Mouse (Mus musculus) lung, postnatal 0 days (tissue): Measurements from ENCODE around the gene Tspan9. TPM values are rescaled to one million over a fixed set of nuclear protein-coding genes. Genes with fewer than 3 reads are reported as not detected.
A peak's percentile ranks its signal among the peaks of the same experiment; 100 is the strongest.

Experiments used
- ATAC-seq: fragments of 200-750 bp; cut with Nextera tagmentation; 2 replicates; pipeline ENCODE4 v1.8.0; 2017; ENCODE audit warnings: moderate library complexity
- DNase-seq: peaks from one replicate; pipeline ENCODE4 v3.0.0-alpha.2; 2016; ENCODE audit warnings: low spot score
- H3K27ac ChIP-seq: fragments of 300-500 bp; sonication (generic); 2 replicates; pipeline ENCODE4 v1.5.1; 2014; ENCODE audit warnings: antibody characterized with exemption, mild to moderate bottlenecking, low read length, mixed read lengths
- H3K27me3 ChIP-seq: fragments of 300-500 bp; sonication (generic); replicated peaks from 2 replicates; pipeline ENCODE4 v1.6.1; 2014; ENCODE audit warnings: low read length, mixed read lengths; ENCODE audit not compliant: insufficient read depth
- H3K36me3 ChIP-seq: fragments of 300-500 bp; sonication (generic); 2 replicates; pipeline ENCODE4 v1.6.1; 2014; ENCODE audit warnings: low read length, mixed read lengths; ENCODE audit not compliant: insufficient read depth
- H3K4me1 ChIP-seq: fragments of 300-500 bp; sonication (generic); 2 replicates; pipeline ENCODE4 v1.6.1; 2014; ENCODE audit warnings: antibody characterized with exemption, low read depth, low read length, mixed read lengths; ENCODE audit not compliant: insufficient read depth
- H3K4me2 ChIP-seq: fragments of 300-500 bp; sonication (generic); replicated peaks from 2 replicates; pipeline ENCODE4 v1.6.1; 2014; ENCODE audit warnings: low read depth, mild to moderate bottlenecking, low read length, moderate library complexity, mixed read lengths
- H3K4me3 ChIP-seq: fragments of 300-500 bp; sonication (generic); 2 replicates; pipeline ENCODE4 v1.5.1; 2014; ENCODE audit warnings: low read depth, low read length
- H3K9ac ChIP-seq: fragments of 300-500 bp; sonication (generic); replicated peaks from 2 replicates; pipeline ENCODE4 v1.6.1; 2014; ENCODE audit warnings: low read depth, mild to moderate bottlenecking
- H3K9me3 ChIP-seq: fragments of 300-500 bp; sonication (generic); 2 replicates; pipeline ENCODE4 v1.6.1; 2016; ENCODE audit warnings: low read length, mixed read lengths
- CTCF ChIP-seq: IDR thresholded peaks from 2 replicates; pipeline ENCODE4 v1.5.1; 2016; ENCODE audit warnings: antibody characterized with exemption, mild to moderate bottlenecking
- EP300 ChIP-seq: IDR thresholded peaks from 2 replicates; pipeline ENCODE4 v1.6.1; 2016; ENCODE audit warnings: antibody characterized with exemption, mild to moderate bottlenecking, control low read depth
- WGBS: fragments of 180-500 bp; shearing (Covaris S2); extraction: QIAGEN DNeasy Blood & Tissue Kit; methylation state at CpG from one replicate; pipeline ENCODE4 v1.1.7; 2014; 5-methylcytosine and 5-hydroxymethylcytosine counted together
- microRNA-seq: library from miRNA; unstranded; fragments of <30 nt; microRNA quantifications from one replicate; pipeline ENCODE4, GENCODE M21; 2016
- polyA plus RNA-seq: library from polyadenylated mRNA; unstranded; fragments of >200 nt; fragmentation: Nextera tagmentation; extraction: Ambion mirVana; gene quantifications from 2 replicates; pipeline ENCODE4 v1.2.1, GENCODE M21; 2015

Tspan9 gene
- polyA plus RNA-seq, 1 experiment from 2014 or later, result 136 TPM

DNA sequence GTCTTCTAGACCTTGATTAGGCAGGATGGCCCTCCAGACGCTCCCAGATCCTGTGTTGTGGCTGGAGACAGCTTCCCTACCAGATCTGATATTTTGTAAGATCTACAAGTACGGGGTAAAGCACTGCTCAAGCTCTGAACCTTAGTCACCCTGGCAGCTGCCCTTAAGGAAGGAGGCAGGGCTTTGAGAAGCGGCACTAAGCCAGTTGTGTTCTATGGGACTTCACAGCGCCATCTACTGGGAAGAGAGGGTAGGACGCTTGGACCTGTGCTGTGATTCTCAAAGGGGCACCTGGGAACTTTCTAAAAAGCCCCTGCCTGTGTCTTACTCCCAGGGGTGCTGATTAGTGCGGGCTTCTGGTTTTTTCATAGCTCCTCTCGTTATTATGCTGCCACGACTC, 222.7 kb downstream of the Tspan9 start:
- H3K36me3 ChIP-seq, result no peaks in the 10 kb centered on the region
- H3K27ac ChIP-seq, result no peak overlapping the region
- WGBS, result 5% methylated on average over 8 of the region's 8 CpGs
- no peaks in the 10 kb centered on the region for H3K9me3 ChIP-seq
- no peak overlapping the region for H3K4me3 ChIP-seq
- ATAC-seq (peak; percentile 89), DNase-seq (peak; percentile 96)
- no peaks in the 10 kb centered on the region; the same call in 1 of the 2 replicates for H3K4me1 ChIP-seq
- H3K27me3 ChIP-seq, result no peaks in the 10 kb centered on the region
- TF ChIP-seq EP300 (no peak), CTCF (peak; percentile 88)
- no peak overlapping the region for H3K9ac ChIP-seq
- no peak overlapping the region for H3K4me2 ChIP-seq

- H3K4me1 ChIP-seq, result no peaks in the 10 kb centered on the region; the same call in 1 of the 2 replicates
- H3K27me3 ChIP-seq, result no peaks in the 10 kb centered on the region
- H3K9me3 ChIP-seq, result no peaks in the 10 kb centered on the region
- TF ChIP-seq EP300 (no peak), CTCF (no peak)
- no peak overlapping the region for H3K4me2 ChIP-seq
- H3K4me3 ChIP-seq, result no peak overlapping the region
- WGBS, result 85% methylated on average over 6 of the region's 6 CpGs
- DNase-seq (no peak), ATAC-seq (no peak)
- no peaks in the 10 kb centered on the region for H3K36me3 ChIP-seq
- H3K9ac ChIP-seq, result no peak overlapping the region
- no peak overlapping the region for H3K27ac ChIP-seq
Observed at GRCm38 (mm10) chr6:127919491-127919890, 223.9 kb downstream of the Tspan9 start.

DNA sequence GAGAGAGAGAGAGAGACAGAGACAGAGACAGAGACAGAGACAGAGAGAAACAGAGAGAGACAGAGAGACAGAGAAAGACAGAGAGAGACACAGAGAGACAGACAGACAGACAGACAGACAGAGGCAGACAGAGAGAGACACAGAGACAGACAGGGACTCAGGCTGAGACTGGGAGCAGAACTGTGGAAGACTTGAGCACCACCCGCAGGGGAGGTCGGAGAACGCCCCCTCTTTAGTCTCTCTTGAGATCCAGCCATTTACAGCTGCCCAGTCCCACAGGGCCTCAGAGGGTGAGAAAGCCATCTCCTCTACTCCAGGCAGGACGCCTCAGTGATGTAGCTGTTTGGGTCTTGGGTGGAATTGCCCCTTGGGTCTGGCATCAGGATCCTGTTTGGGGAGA, 225.7 kb downstream of the Tspan9 start:
- 77% methylated on average over 4 of the region's 4 CpGs for WGBS
- Histone ChIP-seq H3K9me3 (no peaks in the 10 kb centered on the region), H3K4me2 (no peak overlapping the region), H3K4me3 (no peak overlapping the region), H3K27ac (no peak overlapping the region), H3K36me3 (no peaks in the 10 kb centered on the region; the same call in 1 of the 2 replicates), H3K27me3 (no peaks in the 10 kb centered on the region), H3K4me1 (no peaks in the 10 kb centered on the region; the same call in 1 of the 2 replicates), H3K9ac (no peak overlapping the region)
- TF ChIP-seq CTCF (peak; percentile 23; the same call in 1 of the 2 replicates), EP300 (no peak)
- no peak for ATAC-seq
- DNase-seq, result no peak

- H3K27me3 ChIP-seq, result no peaks in the 10 kb centered on the region
- H3K36me3 ChIP-seq, result no peaks in the 10 kb centered on the region; the same call in 1 of the 2 replicates
- H3K9ac ChIP-seq, result no peak overlapping the region
- H3K27ac ChIP-seq, result no peak overlapping the region
- 62% methylated on average over 3 of the region's 3 CpGs for WGBS
- no peaks in the 10 kb centered on the region for H3K9me3 ChIP-seq
- no peaks in the 10 kb centered on the region; the same call in 1 of the 2 replicates for H3K4me1 ChIP-seq
- TF ChIP-seq CTCF (no peak), EP300 (no peak)
- DNase-seq (no peak), ATAC-seq (no peak)
- H3K4me2 ChIP-seq, result no peak overlapping the region
- no peak overlapping the region for H3K4me3 ChIP-seq
Observed at GRCm38 (mm10) chr6:127916993-127917392, 226.4 kb downstream of the Tspan9 start.

- no peaks in the 10 kb centered on the region for H3K4me1 ChIP-seq
- TF ChIP-seq EP300 (no peak), CTCF (no peak)
- ATAC-seq (peak; percentile 58), DNase-seq (peak; percentile 27)
- H3K9ac ChIP-seq, result no peak overlapping the region
- no peak overlapping the region for H3K4me2 ChIP-seq
- no peaks in the 10 kb centered on the region for H3K27me3 ChIP-seq
- WGBS, result 94% methylated on average over 3 of the region's 3 CpGs
- no peaks in the 10 kb centered on the region for H3K9me3 ChIP-seq
- no peak overlapping the region for H3K4me3 ChIP-seq
- no peak overlapping the region for H3K27ac ChIP-seq
- no peaks in the 10 kb centered on the region; the same call in 1 of the 2 replicates for H3K36me3 ChIP-seq
Observed at GRCm38 (mm10) chr6:127912938-127913337, 230.5 kb downstream of the Tspan9 start.

DNA sequence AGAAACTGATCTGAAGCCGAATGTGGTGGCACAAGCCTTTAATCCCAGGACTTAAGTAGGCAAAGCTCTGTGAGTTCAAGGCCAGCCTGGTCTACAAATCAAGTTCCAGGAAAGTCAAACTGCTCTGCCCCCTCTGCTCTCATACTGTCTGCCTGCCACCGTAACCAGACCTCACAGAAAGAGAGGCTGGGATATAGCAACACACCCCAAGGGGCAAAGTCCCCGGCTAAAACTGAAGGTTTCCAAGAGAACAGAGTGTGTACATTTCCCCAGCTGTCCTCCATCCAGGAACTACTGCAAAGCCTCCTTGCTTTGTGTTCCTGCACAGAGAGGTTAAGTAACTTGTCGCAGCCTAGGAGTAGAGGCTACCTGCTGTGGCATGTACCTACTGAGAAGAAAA, 231.7 kb downstream of the Tspan9 start:
- H3K27me3 ChIP-seq, result no peaks in the 10 kb centered on the region
- TF ChIP-seq CTCF (no peak), EP300 (no peak)

More for the DNA sequence above, 231.7 kb downstream of the Tspan9 start:
- ATAC-seq, result no peak
- no peak overlapping the region for H3K9ac ChIP-seq
- no peaks in the 10 kb centered on the region for H3K4me1 ChIP-seq
- H3K9me3 ChIP-seq, result no peaks in the 10 kb centered on the region
- no peak overlapping the region for H3K4me3 ChIP-seq
- no peak for DNase-seq
- no peaks in the 10 kb centered on the region; the same call in 1 of the 2 replicates for H3K36me3 ChIP-seq
- WGBS, result 71% methylated on average over 4 of the region's 4 CpGs
- H3K4me2 ChIP-seq, result no peak overlapping the region
- H3K27ac ChIP-seq, result no peak overlapping the region

Small RNA genes within 50 kb of the gene (microRNA-seq; reads per million reads assigned to microRNA genes)
- gene Gm26338, result not detected

Other genes starting within 250 kb of the Tspan9 start
- gene Tead4, start 157.2 kb upstream of the Tspan9 start, polyA plus RNA-seq, result 9.6 and 10.3 TPM in 2 replicates
- 9.5 and 10.9 TPM in 2 replicates for gene Tulp3, start 212.3 kb upstream of the Tspan9 start, polyA plus RNA-seq
- 41.8 and 43.8 TPM in 2 replicates for gene Rhno1, start 219.3 kb upstream of the Tspan9 start, polyA plus RNA-seq
- 1.3 and 2.0 TPM in 2 replicates for gene Foxm1, start 219.4 kb upstream of the Tspan9 start, polyA plus RNA-seq
- 0.13 and 0.17 TPM in 2 replicates for gene Tex52, start 231.9 kb upstream of the Tspan9 start, polyA plus RNA-seq
- not detected in 2 replicates for gene Gm44596, start 231.9 kb upstream of the Tspan9 start, polyA plus RNA-seq